Mouse (Mus musculus): ENCODE results near the gene Tnnc1. TPM values are rescaled to one million over a fixed set of nuclear protein-coding genes. Genes with fewer than 3 reads are reported as not detected.

The Tnnc1 gene
- total RNA-seq, 2 experiments from 2014 or later = 2.4 to 2.9 TPM

DNA sequence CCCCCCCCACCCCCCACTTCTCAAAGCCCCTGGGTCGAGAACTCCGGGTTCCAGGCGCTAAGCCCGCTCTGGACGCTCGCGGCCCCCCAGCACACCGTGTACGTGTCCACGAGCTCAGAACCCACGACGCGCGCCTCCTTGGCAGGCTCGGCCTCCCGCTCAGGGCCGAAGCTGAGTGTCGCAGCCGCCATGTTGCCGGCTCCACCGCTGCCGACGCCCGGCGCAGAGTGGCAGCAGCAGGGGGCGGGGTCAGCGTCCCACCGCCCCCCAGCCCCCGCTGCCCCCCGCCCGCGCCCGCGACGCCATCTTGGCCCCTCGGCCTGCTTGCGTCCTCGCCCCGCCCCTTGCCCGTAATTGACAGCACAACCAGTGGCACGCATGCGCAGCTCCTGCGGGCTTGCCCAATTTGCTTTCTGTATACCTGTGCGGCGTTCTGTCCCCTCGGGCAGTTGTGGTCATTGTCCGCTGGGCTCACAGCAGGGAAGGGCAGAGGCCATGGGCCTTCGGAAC, 1.6 kb upstream of the Tnnc1 start:
- H3K4me3 ChIP-seq = peak overlapping the region; percentile 83
- 0 out of 2 replicates have a peak, but pooled peaks have one; percentile 2 for TF ChIP-seq CTCF (conservative IDR thresholded peaks at IDR 0.05)
- H3K27ac ChIP-seq = peak overlapping the region; percentile 98
- peak; percentile 91 to 94 for DNase-seq (ENCODE audit: low spot score in 2 of 2)

DNA sequence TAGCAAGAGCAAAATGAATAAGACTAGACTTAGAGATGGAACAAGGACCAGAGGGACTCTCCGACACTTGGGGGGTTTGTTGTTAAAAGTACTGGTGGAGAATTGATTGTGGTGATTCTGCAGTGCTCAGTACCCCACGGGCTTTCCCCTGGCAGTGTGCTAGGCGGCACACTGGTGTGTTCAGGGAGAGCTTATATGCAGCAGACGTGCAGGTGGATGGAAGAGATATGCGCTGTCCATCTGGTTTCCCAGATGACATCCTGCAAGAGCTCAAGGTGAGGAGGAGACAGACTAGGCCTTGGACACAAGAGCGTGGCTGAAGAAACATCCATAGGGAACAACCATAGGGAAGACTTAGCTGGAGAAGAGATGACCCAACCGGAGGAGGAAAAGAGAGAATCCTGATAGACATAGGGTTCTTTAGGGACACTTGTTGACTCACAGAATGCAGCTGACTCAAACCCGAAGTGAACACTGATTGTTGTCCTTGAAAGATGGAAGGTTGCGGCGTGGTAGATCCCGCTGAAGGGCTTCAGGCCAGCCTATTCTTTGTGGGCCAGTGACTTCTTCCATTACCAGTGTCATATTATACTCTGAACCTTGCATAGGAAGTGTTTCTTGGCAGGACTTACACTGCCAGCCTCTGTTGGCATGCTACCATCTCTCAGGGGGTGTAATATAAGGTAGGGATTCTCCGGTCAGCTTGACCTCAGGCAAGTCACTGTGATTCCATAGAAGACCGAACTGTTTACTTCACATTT, 862 bp upstream of the Tnnc1 start:
- DNase-seq (ENCODE audit: low spot score in 2 of 2) = no peak
- Histone ChIP-seq H3K4me3 (peak overlapping the region; percentile 83), H3K27ac (peak overlapping the region; percentile 98)
- no peak for TF ChIP-seq CTCF (conservative IDR thresholded peaks at IDR 0.05)

DNA sequence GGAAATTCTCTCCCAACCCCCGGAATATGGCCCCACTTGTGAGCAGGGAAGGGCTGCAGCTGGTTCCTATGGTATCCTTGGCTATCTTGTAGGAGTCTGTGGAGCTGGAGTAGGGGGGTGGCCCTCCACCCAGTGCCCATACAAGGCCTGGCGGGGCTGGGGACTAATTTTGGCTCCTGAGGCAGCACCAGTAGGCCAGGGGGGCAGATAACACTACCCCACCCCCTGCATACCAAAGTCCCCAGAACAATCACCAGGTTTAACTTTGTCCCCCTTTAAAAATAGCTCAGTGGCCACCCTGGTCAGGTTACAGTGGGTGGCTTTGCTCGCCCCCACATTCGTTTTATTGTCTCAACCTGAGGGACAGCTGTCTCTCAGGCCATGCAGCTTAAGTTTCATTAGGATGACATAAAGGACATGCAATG, 1.0 kb downstream of the Tnnc1 start:
- no peak for TF ChIP-seq CTCF (conservative IDR thresholded peaks at IDR 0.05)
- Histone ChIP-seq H3K27ac (no peak overlapping the region), H3K4me3 (no peak overlapping the region)
- no peak for DNase-seq (ENCODE audit: low spot score in 2 of 2)

DNA sequence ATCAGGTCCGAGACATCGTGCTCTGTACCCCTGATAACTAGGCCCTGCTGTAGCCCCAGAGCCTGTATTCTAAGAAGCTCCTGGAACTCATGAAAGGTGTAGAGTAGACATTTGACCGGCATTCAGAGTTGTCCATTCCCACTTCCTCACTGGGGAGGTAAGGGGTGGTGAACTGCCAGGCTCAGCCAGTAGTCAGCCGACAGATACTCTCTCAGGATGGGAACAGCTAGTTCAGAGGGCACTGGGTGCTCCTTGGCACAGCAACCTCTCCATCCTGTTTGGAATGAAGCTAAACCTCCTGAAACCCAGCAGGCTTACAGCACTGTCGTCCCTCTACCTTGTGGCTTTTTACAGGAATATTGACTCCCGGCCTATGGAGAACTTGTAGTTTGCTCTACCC, 3.7 kb downstream of the Tnnc1 start:
- H3K4me3 ChIP-seq = no peak overlapping the region
- DNase-seq (ENCODE audit: low spot score in 2 of 2) = no peak
- no peak for TF ChIP-seq CTCF (conservative IDR thresholded peaks at IDR 0.05)
- H3K27ac ChIP-seq = no peak overlapping the region

DNA sequence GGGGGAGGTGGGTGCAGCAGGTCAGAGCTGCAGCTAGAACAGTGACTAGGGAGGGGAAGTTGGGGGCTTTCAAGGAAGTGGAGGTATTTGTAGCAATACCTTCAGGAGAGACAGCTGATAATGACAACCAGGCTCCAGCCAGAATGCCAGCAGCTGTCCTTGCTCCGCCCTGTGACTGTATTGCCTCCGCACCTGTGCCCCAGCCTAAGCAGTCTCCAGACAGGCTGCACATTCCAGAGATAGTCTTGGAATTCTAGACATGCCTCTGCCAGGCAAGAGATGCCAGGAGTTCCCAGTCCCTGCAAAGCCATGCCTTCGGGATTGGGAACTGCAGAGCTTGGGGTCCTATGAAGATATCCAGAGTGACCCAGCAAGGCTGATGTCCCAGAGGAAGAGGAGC, 4.4 kb downstream of the Tnnc1 start:
- Histone ChIP-seq H3K4me3 (no peak overlapping the region), H3K27ac (no peak overlapping the region)
- DNase-seq (ENCODE audit: low spot score in 2 of 2) = no peak
- TF ChIP-seq CTCF (conservative IDR thresholded peaks at IDR 0.05) = no peak

DNA sequence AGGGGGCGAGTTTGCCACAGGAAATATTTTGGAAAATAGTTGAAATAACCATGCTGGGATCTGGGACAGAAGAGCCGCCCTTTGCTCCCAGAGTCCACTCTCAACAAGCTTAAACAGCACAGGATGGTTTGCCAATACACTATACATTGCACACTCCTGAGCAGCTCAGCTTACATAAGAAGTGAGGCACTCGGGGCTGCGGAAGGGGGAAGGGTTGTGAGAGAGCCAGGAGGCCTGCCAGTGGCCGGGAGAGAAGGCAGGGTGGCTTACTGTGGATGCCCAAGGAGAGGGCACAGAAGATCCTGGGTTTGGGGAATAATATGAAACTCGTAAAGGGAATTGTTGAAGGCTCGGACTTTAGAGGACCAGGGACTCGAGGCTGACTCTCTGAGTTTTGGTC, 5.8 kb downstream of the Tnnc1 start:
- Histone ChIP-seq H3K4me3 (no peak overlapping the region), H3K27ac (no peak overlapping the region)
- no peak for DNase-seq (ENCODE audit: low spot score in 2 of 2)
- TF ChIP-seq CTCF (conservative IDR thresholded peaks at IDR 0.05) = no peak

DNA sequence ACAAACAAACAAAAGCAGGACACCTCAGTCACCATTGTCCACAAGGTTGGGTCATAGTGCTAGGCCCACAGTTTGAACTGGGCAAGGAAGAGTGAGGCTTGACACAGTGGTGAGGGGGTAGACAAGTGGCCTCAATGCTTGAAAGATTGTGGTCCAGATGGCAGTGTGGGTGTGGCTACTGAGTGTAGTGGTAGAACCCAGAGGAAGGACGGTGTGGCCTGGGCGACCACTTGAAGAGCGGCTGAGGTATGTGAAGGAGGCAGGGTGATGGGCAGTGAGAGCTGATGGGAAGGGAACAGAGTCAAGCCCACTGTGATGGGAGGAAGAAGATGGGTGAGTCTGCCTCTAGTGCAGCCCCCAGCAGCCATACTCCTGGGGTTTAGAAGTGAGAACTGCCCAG, 6.6 kb downstream of the Tnnc1 start:
- Histone ChIP-seq H3K27ac (no peak overlapping the region), H3K4me3 (no peak overlapping the region)
- TF ChIP-seq CTCF (conservative IDR thresholded peaks at IDR 0.05) = no peak
- no peak for DNase-seq (ENCODE audit: low spot score in 2 of 2)

DNA sequence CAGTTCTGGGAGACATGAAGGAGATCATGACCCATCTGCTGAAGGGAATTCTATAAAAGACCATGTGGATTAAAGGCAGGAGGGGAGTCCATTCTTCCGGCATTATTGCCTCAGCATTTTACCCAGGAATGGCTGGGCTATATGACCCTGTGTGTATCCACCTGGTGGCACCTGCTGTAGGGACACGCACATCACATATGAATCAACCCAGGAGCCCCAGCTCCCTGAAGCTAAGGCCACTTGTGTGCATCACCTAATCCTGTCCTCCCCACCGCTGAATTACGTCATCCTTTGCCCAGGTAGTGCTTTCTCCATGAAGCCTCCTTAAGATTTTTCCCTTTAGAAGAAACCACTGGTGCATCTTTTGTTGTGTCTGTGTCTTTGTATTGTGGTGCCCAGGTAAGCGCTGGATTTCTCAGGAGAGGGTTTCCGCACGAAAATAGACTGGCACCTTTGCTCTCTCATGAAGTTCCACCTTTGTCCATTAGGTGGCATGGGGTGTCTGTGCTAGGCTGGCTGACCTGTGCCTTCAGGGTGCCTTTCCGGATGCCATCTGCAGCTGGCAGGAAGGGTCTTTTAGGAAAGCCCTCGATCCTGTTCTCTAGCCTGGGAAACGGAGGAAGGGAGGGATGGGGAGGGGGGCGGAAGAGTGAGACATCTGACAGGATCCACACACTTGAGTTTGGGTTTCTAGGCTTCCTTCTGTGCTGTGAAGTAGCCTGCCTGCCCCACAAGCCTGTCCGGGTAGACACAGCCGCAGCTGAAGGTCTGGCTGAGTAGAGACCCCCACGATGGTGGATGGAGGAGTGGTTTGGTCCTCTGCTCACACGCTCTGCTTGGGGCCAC, 7.3 kb downstream of the Tnnc1 start:
- no peak overlapping the region for H3K27ac ChIP-seq
- H3K4me3 ChIP-seq = no peak overlapping the region
- DNase-seq (ENCODE audit: low spot score in 2 of 2) = peak; percentile 45 to 75
- peak; percentile 88 for TF ChIP-seq CTCF (conservative IDR thresholded peaks at IDR 0.05)

DNA sequence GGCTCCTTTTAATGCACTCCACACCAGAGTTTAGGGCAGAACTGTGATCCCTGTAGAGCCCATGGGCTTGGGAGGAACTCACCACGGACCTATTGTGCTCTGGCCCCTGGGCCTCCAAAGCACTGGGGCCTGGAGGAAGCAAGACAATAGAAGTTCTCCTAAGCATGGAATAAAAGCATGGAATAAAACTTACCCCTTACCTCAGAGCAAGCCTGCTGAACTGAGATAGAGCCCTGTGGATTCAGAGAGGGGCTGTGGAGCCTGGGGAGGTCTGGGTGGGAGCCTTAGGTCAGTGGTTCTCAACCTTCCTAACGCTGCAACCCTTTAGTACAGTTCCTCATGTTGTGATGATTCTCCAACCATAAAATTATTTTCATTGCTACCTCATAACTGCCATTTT, 8.7 kb downstream of the Tnnc1 start, which contains the start of gene Nisch:
Nisch (minus strand) TSS at position 101 of the 400 bp plus-strand sequence.
- Histone ChIP-seq H3K4me3 (no peak within 1 kb of the TSS), H3K27ac (no peak within 1 kb of the TSS)
- no peak for TF ChIP-seq CTCF (conservative IDR thresholded peaks at IDR 0.05)
- DNase-seq (ENCODE audit: low spot score in 2 of 2) = no peak

DNA sequence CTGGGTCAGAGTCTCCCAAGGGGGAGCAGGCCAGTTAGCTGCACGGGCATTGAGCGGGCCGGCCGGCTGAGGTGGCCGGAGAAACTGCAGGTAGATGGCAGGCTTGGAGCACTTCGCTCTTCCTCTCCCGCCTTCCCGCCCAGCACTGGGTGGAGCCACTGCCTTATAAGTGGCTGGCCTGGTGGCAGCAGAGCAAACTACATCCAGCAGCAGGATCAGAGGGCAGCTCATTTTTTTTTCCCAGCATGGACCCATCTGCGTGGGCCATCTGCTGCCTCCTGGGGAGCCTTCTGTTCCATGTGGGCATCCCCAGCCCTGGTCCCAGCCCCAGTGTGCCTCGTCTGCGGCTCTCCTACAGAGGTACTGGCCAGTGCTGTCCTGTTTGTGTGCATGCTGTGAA, 9.6 kb downstream of the Tnnc1 start, which contains the start of gene Sema3g:
Sema3g (plus strand) TSS at position 195 of the 400 bp plus-strand sequence.
- DNase-seq (ENCODE audit: low spot score in 2 of 2) = no peak
- Histone ChIP-seq H3K4me3 (0 out of 2 replicates have a peak within 1 kb of the TSS, but pooled peaks have one; percentile 8), H3K27ac (no peak within 1 kb of the TSS)
- TF ChIP-seq CTCF (conservative IDR thresholded peaks at IDR 0.05) = peak; percentile 72

DNA sequence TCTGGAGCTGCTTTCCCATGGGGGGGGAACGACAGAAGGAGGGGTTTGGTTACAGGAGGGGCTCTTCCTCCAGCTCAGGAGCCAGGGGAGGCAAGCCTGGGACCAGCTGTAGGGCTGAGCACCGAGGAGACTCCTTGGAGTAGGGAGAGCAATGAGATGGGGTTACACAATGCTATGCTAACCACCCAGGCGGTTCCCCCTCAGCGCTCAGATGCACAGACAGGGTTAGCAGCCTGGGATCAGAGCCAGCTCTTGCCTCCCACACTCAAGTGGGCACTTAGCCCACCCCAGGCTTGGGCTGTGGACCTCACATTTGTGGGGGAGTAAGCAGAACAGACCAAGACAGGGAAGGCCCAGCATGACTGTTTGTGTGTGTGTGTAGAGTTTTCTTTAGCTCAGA, 18.9 kb downstream of the Tnnc1 start:
- Histone ChIP-seq H3K27ac (peak overlapping the region; percentile 18; the same call in 1 of the 2 replicates), H3K4me3 (no peak overlapping the region)
- no peak for TF ChIP-seq CTCF (conservative IDR thresholded peaks at IDR 0.05)
- peak; percentile 62 to 63 for DNase-seq (ENCODE audit: low spot score in 2 of 2)

DNA sequence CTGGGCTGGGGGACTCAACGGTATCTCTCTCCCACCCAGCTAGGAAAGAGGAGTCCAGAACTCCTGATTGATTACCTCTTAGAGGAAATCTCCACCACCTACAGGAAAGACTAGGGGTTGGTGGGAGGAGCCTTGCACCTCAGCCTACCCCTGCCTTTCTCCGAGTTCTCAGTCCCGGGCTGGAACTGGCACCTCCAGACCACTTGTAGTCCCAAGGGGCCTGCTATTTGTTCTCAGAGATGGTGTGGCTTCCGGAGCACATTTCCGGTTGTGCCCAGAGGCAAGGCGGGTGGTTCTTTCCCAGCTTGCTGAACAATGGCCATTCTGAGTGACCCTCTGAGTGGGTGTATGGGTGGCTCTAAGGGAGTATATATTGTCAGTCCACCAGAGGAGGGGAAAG, 20.1 kb downstream of the Tnnc1 start:
- no peak for DNase-seq (ENCODE audit: low spot score in 2 of 2)
- Histone ChIP-seq H3K4me3 (no peak overlapping the region), H3K27ac (no peak overlapping the region)
- TF ChIP-seq CTCF (conservative IDR thresholded peaks at IDR 0.05) = no peak

DNA sequence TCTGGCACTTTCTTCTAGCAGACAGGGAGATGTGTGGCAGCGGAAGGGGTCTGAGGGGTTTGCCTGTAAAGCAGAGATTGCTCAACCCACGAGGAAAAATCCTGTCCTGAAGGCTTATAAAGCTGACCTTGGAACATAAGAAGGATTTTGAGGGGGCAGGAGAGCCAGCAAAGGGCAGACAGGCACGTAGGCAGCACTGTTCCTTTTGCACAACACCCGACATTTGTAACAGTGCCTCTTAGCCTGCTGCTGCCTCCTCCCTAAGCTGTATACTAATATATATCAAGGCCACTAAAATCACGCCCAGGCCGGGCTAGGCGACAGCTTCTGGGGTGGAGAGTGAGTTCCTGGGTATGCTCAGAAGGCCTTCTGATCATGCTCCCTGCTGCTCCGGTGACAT, 22.3 kb downstream of the Tnnc1 start:
- TF ChIP-seq CTCF (conservative IDR thresholded peaks at IDR 0.05) = no peak

More for the DNA sequence above, 22.3 kb downstream of the Tnnc1 start:
- H3K4me3 ChIP-seq = no peak overlapping the region
- no peak for DNase-seq (ENCODE audit: low spot score in 2 of 2)
- peak overlapping the region; percentile 23; the same call in 1 of the 2 replicates for H3K27ac ChIP-seq
